Comparison of ENCODE assay signal across 7 mouse cellular contexts in the genomic region with DNA sequence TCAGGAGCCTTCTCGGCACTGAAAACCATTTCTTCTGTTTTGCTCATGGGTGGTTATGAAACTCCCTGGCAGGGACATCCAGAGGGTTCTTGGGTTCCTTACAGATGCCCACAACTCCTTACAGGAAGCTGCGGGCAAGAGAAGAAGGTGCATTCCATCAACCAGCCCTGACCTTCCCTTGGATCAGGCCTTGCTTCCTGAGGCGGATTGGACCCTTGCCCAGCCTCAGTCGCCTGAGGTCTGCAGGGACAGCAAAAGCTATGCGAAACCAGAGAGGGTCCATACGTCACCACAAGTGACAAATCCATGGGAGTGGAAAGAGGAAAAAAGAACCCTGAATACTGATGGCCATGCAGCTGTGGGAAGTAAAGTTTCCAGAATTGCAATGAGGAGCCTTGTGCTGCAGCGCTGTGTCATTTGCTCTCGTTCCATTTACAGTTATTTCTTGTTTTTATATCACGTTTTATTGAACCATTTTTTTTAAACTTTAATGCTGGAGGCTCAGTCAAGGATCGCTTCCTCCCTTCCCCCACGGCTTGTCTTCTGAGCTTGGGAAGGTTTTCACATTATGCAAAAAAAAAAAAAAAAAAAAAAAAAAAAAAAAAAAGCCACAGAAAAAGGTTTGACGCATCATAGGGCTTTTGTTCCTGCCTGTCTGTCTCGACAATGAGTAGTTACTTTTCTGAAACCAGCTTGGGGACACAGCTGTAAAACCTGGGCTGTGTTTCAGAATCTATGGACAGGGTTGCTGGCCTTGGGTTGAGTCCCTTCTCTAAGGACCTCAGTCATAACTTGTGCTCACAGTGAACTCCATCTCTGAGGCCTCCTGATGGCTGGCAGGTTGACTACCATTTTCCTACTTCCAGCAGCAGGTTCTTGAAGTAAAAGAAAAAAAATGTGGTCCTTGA.
DNase-seq lines count a peak whose midpoint lies in the region; ATAC-seq and TF ChIP-seq lines count a peak whose summit lies in the region.

No protein-coding gene starts in this region.

- WGBS in lung, embryonic 16.5 days, result 50% methylated on average over 13 of the region's 13 CpGs
- WGBS in hindbrain, embryonic 13.5 days, result 50% methylated on average over 13 of the region's 13 CpGs
- WGBS in midbrain, postnatal 0 days, result 45% methylated on average over 13 of the region's 13 CpGs

- no peaks in the 10 kb centered on the region for H3K36me3 ChIP-seq in lung, embryonic 16.5 days (ENCODE audit: control insufficient read depth, insufficient read depth, low read length)
- peaks cover 3% of the 10 kb centered on the region; the same call in 1 of the 2 replicates for H3K36me3 ChIP-seq in hindbrain, embryonic 13.5 days
- no peaks in the 10 kb centered on the region for H3K36me3 ChIP-seq in midbrain, postnatal 0 days (ENCODE audit: insufficient read depth, low read length)

- H3K4me3 ChIP-seq in lung, embryonic 16.5 days (ENCODE audit: low read length), result no peak overlapping the region
- no peak overlapping the region for H3K4me3 ChIP-seq in gastrocnemius, adult 2 months
- no peak overlapping the region for H3K4me3 ChIP-seq in hindbrain, embryonic 13.5 days
- no peak overlapping the region for H3K4me3 ChIP-seq in midbrain, postnatal 0 days (ENCODE audit: low read depth, low read length)

- no peak overlapping the region for H3K4me2 ChIP-seq in lung, embryonic 16.5 days (ENCODE audit: low read depth, low read length)
- no peak overlapping the region for H3K4me2 ChIP-seq in hindbrain, embryonic 13.5 days
- H3K4me2 ChIP-seq in midbrain, postnatal 0 days (ENCODE audit: low read depth, low read length, poor library complexity, severe bottlenecking), result no peak overlapping the region

- peak overlapping the region; percentile 54 for H3K27ac ChIP-seq in lung, embryonic 16.5 days (ENCODE audit: low read length)
- H3K27ac ChIP-seq in gastrocnemius, adult 2 months, result peak overlapping the region; percentile 46; the same call in 1 of the 2 replicates
- H3K27ac ChIP-seq in hindbrain, embryonic 13.5 days, result peak overlapping the region; percentile 30; the same call in 1 of the 2 replicates
- no peak overlapping the region for H3K27ac ChIP-seq in midbrain, postnatal 0 days (ENCODE audit: low read depth, low read length)

- H3K9ac ChIP-seq in lung, embryonic 16.5 days (ENCODE audit: low read length), result no peak overlapping the region
- no peak overlapping the region for H3K9ac ChIP-seq in hindbrain, embryonic 13.5 days
- H3K9ac ChIP-seq in midbrain, postnatal 0 days (replicated peaks; ENCODE audit: low read length, poor library complexity, severe bottlenecking), result no peak overlapping the region

- TF ChIP-seq CTCF in gastrocnemius, adult 2 months (IDR thresholded peaks at IDR 0.05), result no peak
- no peak for TF ChIP-seq CTCF in midbrain, postnatal 0 days (IDR thresholded peaks at IDR 0.05)

- no peaks in the 10 kb centered on the region for H3K27me3 ChIP-seq in lung, embryonic 16.5 days (ENCODE audit: control insufficient read depth, insufficient read depth, low read depth, low read length)
- no peaks in the 10 kb centered on the region for H3K27me3 ChIP-seq in hindbrain, embryonic 13.5 days
- H3K27me3 ChIP-seq in midbrain, postnatal 0 days (ENCODE audit: insufficient read depth, low read length), result no peaks in the 10 kb centered on the region

- no peak for DNase-seq in lung, postnatal 25 days (ENCODE audit: low spot score)
- DNase-seq in gastrocnemius, adult 2 months, result peak; percentile 53
- DNase-seq in midbrain, postnatal 0 days (ENCODE audit: low spot score), result peak; percentile 40
- no peak for DNase-seq in urinary bladder, postnatal 36 days (ENCODE audit: low spot score in 2 of 2)
- DNase-seq in layer of hippocampus, postnatal 36 days, result no peak

- peaks cover 4% of the 10 kb centered on the region; the same call in 1 of the 2 replicates for H3K4me1 ChIP-seq in lung, embryonic 16.5 days (replicated peaks; ENCODE audit: control insufficient read depth, insufficient read depth, low read length)
- peaks cover 15% of the 10 kb centered on the region for H3K4me1 ChIP-seq in hindbrain, embryonic 13.5 days (replicated peaks)
- no peaks in the 10 kb centered on the region for H3K4me1 ChIP-seq in midbrain, postnatal 0 days (ENCODE audit: insufficient read depth, low read length)

- H3K9me3 ChIP-seq in lung, embryonic 16.5 days (ENCODE audit: control insufficient read depth, low read length), result peaks cover 4% of the 10 kb centered on the region; the same call in 1 of the 2 replicates
- peaks cover 5% of the 10 kb centered on the region for H3K9me3 ChIP-seq in hindbrain, embryonic 13.5 days
- peaks cover 5% of the 10 kb centered on the region; the same call in 1 of the 2 replicates for H3K9me3 ChIP-seq in midbrain, postnatal 0 days (ENCODE audit: low read length)

- ATAC-seq in lung, embryonic 16.5 days (ENCODE audit: low read depth), result peak; percentile 85
- no peak for ATAC-seq in hindbrain, embryonic 13.5 days (ENCODE audit: low FRiP score)
- ATAC-seq in midbrain, postnatal 0 days (ENCODE audit: low FRiP score), result no peak

- intact Hi-C loops in gastrocnemius, adult 2 months (cut with DNase I), result no loop called here

Comparison
In these comparisons a context has a peak if more than half of its experiments do, and no peak if none do; other contexts are left out.
1. DNase-seq: peak in gastrocnemius, adult 2 months (single experiment) and midbrain, postnatal 0 days (single experiment); none in lung, postnatal 25 days (single experiment), urinary bladder, postnatal 36 days (0 of 2) and layer of hippocampus, postnatal 36 days (0 of 2).